Mouse (Mus musculus): ENCODE data around the gene Slc25a47.
A peak's percentile ranks its signal among the peaks of the same experiment; 100 is the strongest.
"Not testable (repeated sequence)": the region's sequence is repeated elsewhere in the genome, so short reads cannot be mapped to it uniquely, and the experiment has no call there.

Gene Slc25a47

GRCm38 (mm10) chr12:108826282-108826957 lies 9.4 kb upstream of the Slc25a47 start:
- ATAC-seq (ENCODE audit: low TSS enrichment): no peak

- no peak for ATAC-seq (ENCODE audit: low TSS enrichment)
These were observed 8.8 kb upstream of the Slc25a47 start for GRCm38 (mm10) chr12:108826958-108827535.

GRCm38 (mm10) chr12:108827641-108828040 lies 8.2 kb upstream of the Slc25a47 start:
- no peak for ATAC-seq (ENCODE audit: low TSS enrichment)

DNA sequence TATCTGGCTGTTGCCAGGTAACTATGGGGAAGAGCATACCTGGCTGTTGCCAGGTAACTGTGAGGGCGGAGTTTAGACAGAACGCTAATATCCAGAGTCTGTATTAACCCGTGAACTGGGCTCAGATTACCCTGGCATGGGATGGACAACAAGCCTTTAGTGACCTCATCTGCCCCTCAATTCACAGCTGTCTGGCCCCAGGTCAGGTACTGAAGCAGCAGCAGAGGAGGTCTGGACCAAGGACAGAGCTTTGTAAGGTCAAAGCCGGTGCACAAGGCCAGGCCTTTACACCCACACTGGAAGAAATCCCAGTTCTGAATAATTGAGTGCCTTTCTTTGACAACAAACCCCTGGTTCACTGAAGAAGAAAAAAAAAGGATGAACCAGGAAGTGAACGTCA lies 6.2 kb upstream of the Slc25a47 start:
- no peak for ATAC-seq (ENCODE audit: low TSS enrichment)

DNA sequence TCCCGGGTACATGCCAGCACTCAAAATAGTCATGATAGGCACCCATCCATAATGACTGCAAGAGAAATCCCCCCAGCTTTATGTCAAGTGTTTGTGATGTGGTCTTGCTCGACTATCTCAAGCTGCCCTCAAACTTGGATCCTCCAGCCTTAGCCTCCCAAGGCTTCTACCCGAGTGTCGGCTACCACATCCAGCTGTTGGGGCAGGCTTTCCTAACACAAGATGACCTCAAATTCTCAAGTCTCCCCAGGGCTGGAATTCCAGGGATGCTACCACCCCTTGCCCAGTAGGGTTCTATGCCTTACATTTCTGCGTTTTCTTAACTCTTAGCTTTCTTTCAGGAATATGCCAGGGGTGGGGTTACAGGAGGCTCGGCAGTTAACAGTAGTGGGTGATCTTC lies 5.5 kb upstream of the Slc25a47 start:
- ATAC-seq (ENCODE audit: low TSS enrichment): no peak

DNA sequence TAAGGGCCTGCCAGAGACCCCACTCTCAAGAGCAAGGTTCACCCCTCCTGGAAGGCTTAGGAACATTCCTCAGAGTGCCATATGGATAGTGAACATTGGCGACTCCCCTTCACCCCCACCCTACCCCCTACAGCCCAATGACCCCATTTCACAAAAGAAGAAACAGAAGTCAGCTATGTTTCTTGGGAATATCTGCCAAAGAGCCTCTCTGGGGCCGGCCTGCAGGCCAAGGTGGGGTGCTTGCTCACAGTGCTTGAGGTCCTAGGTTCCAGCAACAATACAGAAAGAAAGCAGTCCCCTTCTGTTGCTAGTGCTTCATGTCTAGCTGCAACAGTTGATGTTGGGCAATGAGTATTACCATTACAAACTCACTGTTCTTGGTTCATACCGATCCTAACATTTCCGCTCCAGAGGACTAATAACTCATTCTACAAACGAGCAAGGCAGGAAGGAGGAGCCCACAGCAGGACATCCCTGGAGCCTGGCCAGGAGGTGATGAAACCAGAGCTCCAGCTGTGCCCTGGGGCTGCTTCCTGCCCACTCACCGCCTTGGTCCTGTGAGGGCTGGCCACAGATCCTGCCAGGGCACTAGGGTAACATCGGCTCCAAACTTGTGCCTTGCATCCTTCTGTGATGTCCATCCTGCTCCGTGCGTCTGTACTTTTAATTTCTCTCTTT lies 3.7 kb upstream of the Slc25a47 start:
- no peak for ATAC-seq (ENCODE audit: low TSS enrichment)

- ATAC-seq (ENCODE audit: low TSS enrichment): peak; percentile 8; the same call in 1 of the 2 replicates
These were observed 3.0 kb upstream of the Slc25a47 start for GRCm38 (mm10) chr12:108832851-108833250.

GRCm38 (mm10) chr12:108833408-108833807 lies 2.4 kb upstream of the Slc25a47 start:
- ATAC-seq (ENCODE audit: low TSS enrichment): no peak

- ATAC-seq (ENCODE audit: low TSS enrichment): no peak
These were observed 1.5 kb upstream of the Slc25a47 start for GRCm38 (mm10) chr12:108834337-108834736.

DNA sequence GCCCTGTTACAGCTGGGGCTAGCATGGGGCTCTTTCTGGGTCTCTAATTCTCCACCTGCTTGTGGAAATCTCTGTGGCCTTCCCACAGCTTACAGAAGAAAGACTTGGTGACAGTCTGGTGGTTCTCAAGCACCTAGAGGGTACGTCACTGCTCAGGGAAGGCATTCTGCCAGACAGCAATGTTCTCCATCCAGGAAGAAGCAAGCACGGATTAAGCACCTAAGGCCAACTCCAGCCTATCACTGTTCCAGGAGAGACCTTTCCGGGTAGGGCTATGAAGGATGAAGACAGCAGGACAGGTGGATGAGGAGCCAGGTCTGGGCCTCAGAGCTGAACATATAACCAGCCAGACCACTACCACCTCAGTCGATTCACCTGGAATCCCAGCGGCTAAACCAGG lies 1.1 kb upstream of the Slc25a47 start:
- ATAC-seq (ENCODE audit: low TSS enrichment): no peak

- ATAC-seq (ENCODE audit: low TSS enrichment): peak; percentile 31; the same call in 1 of the 2 replicates
These were observed 522 bp upstream of the Slc25a47 start for GRCm38 (mm10) chr12:108835208-108835839.

- ATAC-seq (ENCODE audit: low TSS enrichment): no peak
These were observed 876 bp downstream of the Slc25a47 start for GRCm38 (mm10) chr12:108836722-108837121.

- peak; percentile 40; the same call in 1 of the 2 replicates for ATAC-seq (ENCODE audit: low TSS enrichment)
These were observed 5.3 kb downstream of the Slc25a47 start for GRCm38 (mm10) chr12:108841181-108841580.

DNA sequence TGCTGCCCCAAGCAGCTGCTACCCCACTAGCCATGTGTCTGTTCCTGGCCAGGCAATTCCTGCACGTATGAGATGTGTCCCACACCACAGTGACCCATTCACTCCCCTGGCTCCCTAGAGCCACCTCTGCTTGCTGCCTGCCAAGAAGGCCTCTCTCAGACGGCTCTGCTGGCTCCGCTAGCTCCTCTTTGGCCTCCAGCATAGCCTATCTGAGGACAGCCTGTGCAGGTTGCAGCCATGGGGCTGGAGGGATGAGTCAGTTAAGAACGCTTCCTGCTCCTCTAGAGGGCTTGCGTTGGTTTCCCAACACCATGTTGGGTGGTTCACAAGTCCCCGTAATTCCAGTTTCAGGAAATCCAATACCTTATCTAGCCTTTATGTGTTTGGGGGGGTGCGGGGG lies 6.8 kb downstream of the Slc25a47 start:
- ATAC-seq (ENCODE audit: low TSS enrichment): no peak

GRCm38 (mm10) chr12:108848033-108848432 lies 12.2 kb downstream of the Slc25a47 start:
- ATAC-seq (ENCODE audit: low TSS enrichment): not testable (repeated sequence)

GRCm38 (mm10) chr12:108849488-108850022 lies 13.7 kb downstream of the Slc25a47 start:
- ATAC-seq (ENCODE audit: low TSS enrichment): no peak

GRCm38 (mm10) chr12:108850129-108850528 lies 14.3 kb downstream of the Slc25a47 start:
- ATAC-seq (ENCODE audit: low TSS enrichment): no peak

DNA sequence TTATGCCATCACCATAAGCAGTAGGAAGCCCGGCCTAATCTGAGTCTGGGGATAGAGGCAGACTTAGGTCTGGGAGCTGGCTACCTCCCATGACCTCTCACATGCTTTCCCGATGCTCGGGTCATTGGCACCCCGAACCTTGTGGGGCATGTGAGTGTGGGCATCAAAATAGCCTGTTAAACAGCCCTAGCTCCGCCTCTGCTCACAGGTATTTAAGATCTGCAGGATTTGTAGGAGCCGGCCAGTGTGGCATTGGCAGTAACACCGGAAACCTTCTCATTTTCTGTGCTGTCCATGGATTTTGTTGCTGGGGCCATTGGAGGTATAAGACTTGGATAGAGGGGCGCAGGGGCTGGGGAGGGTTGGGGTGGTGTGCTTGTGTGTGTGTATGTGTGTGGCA lies 15.0 kb downstream of the Slc25a47 start:
- ATAC-seq (ENCODE audit: low TSS enrichment): no peak

GRCm38 (mm10) chr12:108852822-108853221 lies 17.0 kb downstream of the Slc25a47 start:
- no peak for ATAC-seq (ENCODE audit: low TSS enrichment)

GRCm38 (mm10) chr12:108855081-108855480 lies 19.2 kb downstream of the Slc25a47 start:
- ATAC-seq (ENCODE audit: low TSS enrichment): no peak

DNA sequence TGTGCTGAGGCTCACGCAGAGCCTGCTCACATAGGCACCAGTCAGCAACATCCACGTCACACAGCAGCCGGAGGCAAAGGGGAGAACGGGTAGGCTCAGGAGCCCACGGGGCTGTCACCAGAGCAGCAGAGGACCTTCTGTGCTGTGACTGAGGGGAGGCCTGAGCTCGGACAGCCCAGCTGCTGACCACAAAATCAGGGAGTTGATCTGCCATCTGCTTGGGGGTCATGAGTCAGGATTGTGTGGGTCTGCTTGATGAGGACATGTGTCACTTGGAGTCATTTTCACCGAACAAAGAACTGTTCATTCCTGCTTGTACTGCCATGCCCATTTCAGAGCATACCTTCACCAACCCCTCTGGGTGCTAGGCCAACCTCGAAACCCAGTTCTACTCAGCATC lies 20.3 kb downstream of the Slc25a47 start:
- ATAC-seq (ENCODE audit: low TSS enrichment): no peak

DNA sequence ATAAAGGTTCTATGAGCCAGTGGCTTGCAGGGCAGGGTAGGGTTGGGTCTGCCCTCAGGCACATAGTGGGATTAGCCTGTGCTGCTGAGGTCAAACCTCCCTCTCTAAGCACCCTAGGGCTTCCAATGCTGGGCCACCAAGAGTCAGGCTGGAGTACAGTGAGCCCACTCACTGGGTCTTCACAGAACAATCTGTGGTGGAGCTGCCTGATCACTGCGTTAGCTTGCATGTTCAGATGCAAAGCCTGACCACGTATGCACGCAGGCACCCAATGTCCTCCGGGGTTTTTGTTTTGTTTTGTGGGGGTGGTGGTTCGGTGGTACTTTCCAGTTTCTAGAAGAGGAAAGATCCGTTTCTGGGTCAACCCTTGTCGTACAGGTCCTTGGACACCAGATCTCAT lies 21.3 kb downstream of the Slc25a47 start:
- ATAC-seq (ENCODE audit: low TSS enrichment): no peak

All from frontal cortex, adult (tissue).